Mouse (Mus musculus) limb, embryonic 15.5 days (tissue): ENCODE data around the gene Wnt2b. TPM values are rescaled to one million over a fixed set of nuclear protein-coding genes. Genes with fewer than 3 reads are reported as not detected.

Experiments used
- ATAC-seq: fragments of 200-750 bp; cut with Nextera tagmentation; 2 replicates; pipeline ENCODE4 v1.8.0; 2017; ENCODE audit warnings: low read depth, moderate TSS enrichment; ENCODE audit not compliant: insufficient number of reproducible peaks, low FRiP score, low TSS enrichment
- H3K27ac ChIP-seq: fragments of 300-500 bp; sonication (generic); 2 replicates; pipeline ENCODE4 v1.5.1; 2015; ENCODE audit warnings: moderate library complexity, mild to moderate bottlenecking, inconsistent platforms
- H3K27me3 ChIP-seq: fragments of 300-500 bp; sonication (generic); 2 replicates; pipeline ENCODE4 v1.6.1; 2015; ENCODE audit warnings: inconsistent platforms
- H3K36me3 ChIP-seq: fragments of 300-500 bp; sonication (generic); 2 replicates; pipeline ENCODE4 v1.6.1; 2015; ENCODE audit warnings: inconsistent platforms
- H3K4me1 ChIP-seq: fragments of 300-500 bp; sonication (generic); 2 replicates; pipeline ENCODE4 v1.6.1; 2015; ENCODE audit warnings: inconsistent platforms
- H3K4me2 ChIP-seq: fragments of 300-500 bp; sonication (generic); 2 replicates; pipeline ENCODE4 v1.6.1; 2015; ENCODE audit warnings: mild to moderate bottlenecking, inconsistent platforms
- H3K4me3 ChIP-seq: fragments of 300-500 bp; sonication (generic); 2 replicates; pipeline ENCODE4 v1.5.1; 2015; ENCODE audit warnings: mild to moderate bottlenecking, inconsistent platforms
- H3K9ac ChIP-seq: fragments of 300-500 bp; sonication (generic); 2 replicates; pipeline ENCODE4 v1.6.1; 2015; ENCODE audit warnings: inconsistent platforms
- H3K9me3 ChIP-seq: fragments of 300-500 bp; sonication (generic); 2 replicates; pipeline ENCODE4 v1.6.1; 2016; ENCODE audit warnings: inconsistent platforms
- WGBS: fragments of 180-500 bp; shearing (Covaris S2); methylation state at CpG from one replicate; pipeline ENCODE4 v1.1.7; 2015; 5-methylcytosine and 5-hydroxymethylcytosine counted together
- polyA plus RNA-seq: library from polyadenylated mRNA; unstranded; fragments of >200 nt; fragmentation: Nextera tagmentation; extraction: Ambion mirVana; gene quantifications from 2 replicates; pipeline ENCODE4 v1.2.1, GENCODE M21; 2015

Wnt2b gene
- polyA plus RNA-seq, 1 experiment from 2014 or later = 1.7 TPM

GRCm38 (mm10) chr3:104962866-104963265, 1.1 kb upstream of the Wnt2b start:
- H3K9me3 ChIP-seq = no peaks in the 10 kb centered on the region
- 4% methylated on average over 5 of the region's 5 CpGs for WGBS
- H3K27me3 ChIP-seq = peaks cover 53% of the 10 kb centered on the region
- H3K4me1 ChIP-seq = peaks cover 60% of the 10 kb centered on the region
- H3K4me2 ChIP-seq = 0 out of 2 replicates have a peak overlapping the region, but pooled peaks have one; percentile 90
- H3K36me3 ChIP-seq = no peaks in the 10 kb centered on the region
- peak overlapping the region; percentile 55; the same call in 1 of the 2 replicates for H3K4me3 ChIP-seq
- ATAC-seq = no peak
- no peak overlapping the region for H3K9ac ChIP-seq
- no peak overlapping the region for H3K27ac ChIP-seq

GRCm38 (mm10) chr3:104962141-104962611, 455 bp upstream of the Wnt2b start:
- ATAC-seq = 0 out of 2 replicates have a peak, but pooled peaks have one; percentile 28

DNA sequence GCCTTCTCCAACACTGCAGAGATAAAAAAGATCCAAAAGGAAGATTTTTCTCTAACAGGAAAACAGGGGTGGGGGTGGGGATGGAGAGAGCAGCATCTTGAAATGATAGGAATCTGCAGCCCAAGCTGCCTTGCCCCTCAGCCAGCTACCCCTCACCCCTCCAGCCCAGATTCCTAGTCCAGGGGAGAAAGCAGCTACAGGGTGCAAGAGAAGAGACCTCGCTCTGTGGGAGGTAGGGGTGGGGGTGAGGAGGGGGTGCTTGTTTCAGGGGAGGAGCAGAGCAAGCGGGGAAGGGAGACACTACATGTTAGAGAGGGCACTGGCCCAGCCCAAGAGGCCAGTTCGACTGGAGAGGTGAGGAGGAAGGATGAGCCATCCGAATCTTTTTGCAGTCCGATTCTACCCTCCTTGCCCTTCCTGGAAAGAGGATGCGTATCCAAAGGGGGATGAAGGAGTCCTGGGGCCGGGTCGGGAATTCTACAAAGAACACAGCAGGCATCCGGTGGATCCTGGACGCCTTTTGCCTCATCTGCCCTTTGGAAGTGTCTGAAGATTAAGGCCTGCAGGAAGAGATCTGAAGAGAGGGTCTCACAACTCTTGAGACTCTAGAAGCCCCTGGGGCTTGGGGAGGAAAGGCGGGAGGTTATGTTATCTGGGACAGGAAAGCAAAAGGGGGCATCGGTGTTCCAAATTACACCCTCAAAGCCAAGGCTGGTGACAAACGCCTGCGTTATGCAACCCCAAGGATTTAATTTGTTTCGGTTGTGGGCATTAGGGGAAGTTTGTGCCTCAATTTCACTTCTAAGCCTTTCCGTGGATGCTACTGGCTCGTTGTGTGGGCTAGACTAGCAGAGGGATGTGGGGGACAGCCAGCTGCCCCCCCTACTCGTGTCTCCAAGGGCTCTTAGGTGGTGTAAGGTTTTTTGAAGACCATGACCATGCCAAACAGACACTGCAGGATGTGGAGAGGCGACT, 1.4 kb downstream of the Wnt2b start:
- Histone ChIP-seq H3K4me3 (peak overlapping the region; percentile 55), H3K9me3 (no peaks in the 10 kb centered on the region), H3K27me3 (peaks cover 53% of the 10 kb centered on the region), H3K4me1 (peaks cover 51% of the 10 kb centered on the region), H3K36me3 (no peaks in the 10 kb centered on the region), H3K4me2 (peak overlapping the region; percentile 90), H3K27ac (no peak overlapping the region), H3K9ac (no peak overlapping the region)
- WGBS = 15% methylated on average over 19 of the region's 19 CpGs
- ATAC-seq = no peak

More at GRCm38 (mm10) chr3:104962141-104962611, 455 bp upstream of the Wnt2b start:
- no peaks in the 10 kb centered on the region for H3K36me3 ChIP-seq
- no peaks in the 10 kb centered on the region for H3K9me3 ChIP-seq
- H3K9ac ChIP-seq = peak overlapping the region; percentile 29; the same call in 1 of the 2 replicates
- H3K4me2 ChIP-seq = peak overlapping the region; percentile 90
- H3K4me3 ChIP-seq = peak overlapping the region; percentile 55
- H3K27ac ChIP-seq = no peak overlapping the region
- H3K27me3 ChIP-seq = peaks cover 53% of the 10 kb centered on the region
- WGBS = under 1% methylated on average over 31 of the region's 31 CpGs
- peaks cover 60% of the 10 kb centered on the region for H3K4me1 ChIP-seq

DNA sequence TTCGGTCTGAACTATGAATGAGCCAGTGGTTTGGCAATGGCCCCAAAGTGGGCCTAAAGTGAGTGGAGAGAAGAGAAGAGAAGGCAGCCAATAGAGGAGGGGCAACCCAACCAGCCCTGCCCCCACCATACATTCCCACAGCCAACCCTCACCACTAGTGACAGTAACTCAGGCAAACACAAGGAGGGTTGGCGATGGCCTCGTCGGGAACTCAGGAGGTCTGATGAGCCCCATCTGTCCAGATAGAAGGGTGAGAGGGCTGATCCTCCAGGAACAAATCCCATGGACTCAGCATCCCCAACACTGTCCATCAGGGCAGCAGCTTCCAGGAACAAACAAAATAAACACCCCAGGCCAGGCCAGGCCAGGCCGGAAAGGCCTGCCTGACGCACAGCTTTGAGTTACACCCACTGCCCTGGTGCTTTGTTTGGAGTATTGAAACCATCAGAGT, 5.6 kb downstream of the Wnt2b start:
- no peak overlapping the region for H3K9ac ChIP-seq
- peaks cover 13% of the 10 kb centered on the region for H3K4me1 ChIP-seq
- H3K4me2 ChIP-seq = no peak overlapping the region
- peaks cover 29% of the 10 kb centered on the region for H3K27me3 ChIP-seq
- no peaks in the 10 kb centered on the region for H3K9me3 ChIP-seq
- 68% methylated on average over 6 of the region's 6 CpGs for WGBS
- no peak for ATAC-seq
- H3K27ac ChIP-seq = no peak overlapping the region
- H3K36me3 ChIP-seq = peaks cover 28% of the 10 kb centered on the region
- no peak overlapping the region for H3K4me3 ChIP-seq

GRCm38 (mm10) chr3:104954551-104954950, 7.2 kb downstream of the Wnt2b start:
- Histone ChIP-seq H3K4me1 (no peaks in the 10 kb centered on the region), H3K9me3 (no peaks in the 10 kb centered on the region), H3K9ac (no peak overlapping the region), H3K4me2 (no peak overlapping the region), H3K27ac (no peak overlapping the region), H3K27me3 (peaks cover 13% of the 10 kb centered on the region), H3K36me3 (peaks cover 38% of the 10 kb centered on the region), H3K4me3 (no peak overlapping the region)
- 96% methylated on average over 15 of the region's 15 CpGs for WGBS
- no peak for ATAC-seq

DNA sequence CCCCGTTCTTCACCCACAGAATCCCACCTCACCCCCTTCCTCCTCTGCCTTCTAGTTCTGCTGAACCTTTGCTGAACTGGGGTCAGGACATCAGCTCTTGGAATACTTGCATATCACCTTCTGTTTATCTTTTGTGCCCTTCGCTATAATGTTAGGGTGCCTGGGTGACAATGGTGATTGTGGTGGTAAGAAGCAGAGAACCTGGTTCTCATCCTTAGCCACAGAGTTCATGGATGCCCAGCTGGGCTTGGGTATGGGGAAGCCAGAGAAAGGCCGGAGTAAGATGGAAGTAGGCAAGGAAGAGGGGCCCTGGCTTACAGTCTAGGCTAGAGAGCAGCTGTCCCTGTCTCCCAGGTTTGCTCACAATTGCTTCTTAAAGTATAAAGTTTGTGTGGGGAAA, 7.6 kb downstream of the Wnt2b start:
- H3K36me3 ChIP-seq = peaks cover 38% of the 10 kb centered on the region
- H3K4me3 ChIP-seq = no peak overlapping the region
- WGBS = 90% methylated on average over 3 of the region's 3 CpGs
- H3K4me1 ChIP-seq = no peaks in the 10 kb centered on the region
- H3K9ac ChIP-seq = no peak overlapping the region
- no peak for ATAC-seq
- no peak overlapping the region for H3K4me2 ChIP-seq
- H3K27ac ChIP-seq = no peak overlapping the region
- H3K9me3 ChIP-seq = no peaks in the 10 kb centered on the region
- peaks cover 10% of the 10 kb centered on the region for H3K27me3 ChIP-seq

DNA sequence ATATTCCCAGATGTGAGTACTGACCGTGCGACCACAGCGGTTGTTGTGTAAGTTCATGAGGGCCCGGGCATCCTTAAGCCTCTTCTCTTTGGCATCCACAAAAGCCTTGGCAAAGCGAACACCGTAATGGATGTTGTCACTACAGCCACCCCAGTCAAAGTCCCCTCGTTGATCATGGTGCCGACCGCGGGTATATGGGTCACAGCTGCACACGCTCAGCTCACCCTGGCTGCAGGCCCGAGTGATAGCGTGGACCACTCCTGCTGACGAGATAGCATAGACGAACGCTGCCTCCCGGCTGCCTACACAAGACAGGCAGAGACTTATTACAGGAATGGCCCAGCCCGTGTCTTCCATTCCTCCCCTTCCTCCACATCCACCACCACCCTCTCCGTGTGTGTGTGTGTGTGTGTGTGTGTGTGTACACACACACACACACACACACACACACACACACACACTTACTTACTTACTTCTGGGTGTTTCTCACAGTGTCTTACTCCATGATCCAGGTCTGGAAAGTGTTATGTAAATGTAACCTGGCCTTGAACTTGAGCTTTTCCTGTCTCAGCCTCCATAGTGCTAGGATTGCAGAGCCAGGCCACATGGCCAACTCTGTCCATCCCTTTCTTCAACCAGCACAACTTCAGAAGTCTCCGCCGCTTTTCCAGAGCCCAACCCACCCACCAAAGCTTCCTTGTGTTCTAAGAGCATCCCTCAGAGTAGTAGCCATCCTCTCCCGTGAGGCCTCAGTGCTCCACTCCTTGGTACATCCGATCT, 8.6 kb downstream of the Wnt2b start:
- Histone ChIP-seq H3K27me3 (no peaks in the 10 kb centered on the region), H3K27ac (no peak overlapping the region), H3K9me3 (no peaks in the 10 kb centered on the region), H3K9ac (no peak overlapping the region), H3K4me3 (no peak overlapping the region), H3K4me2 (no peak overlapping the region), H3K36me3 (peaks cover 40% of the 10 kb centered on the region), H3K4me1 (no peaks in the 10 kb centered on the region)
- 91% methylated on average over 23 of the region's 23 CpGs for WGBS
- no peak for ATAC-seq

DNA sequence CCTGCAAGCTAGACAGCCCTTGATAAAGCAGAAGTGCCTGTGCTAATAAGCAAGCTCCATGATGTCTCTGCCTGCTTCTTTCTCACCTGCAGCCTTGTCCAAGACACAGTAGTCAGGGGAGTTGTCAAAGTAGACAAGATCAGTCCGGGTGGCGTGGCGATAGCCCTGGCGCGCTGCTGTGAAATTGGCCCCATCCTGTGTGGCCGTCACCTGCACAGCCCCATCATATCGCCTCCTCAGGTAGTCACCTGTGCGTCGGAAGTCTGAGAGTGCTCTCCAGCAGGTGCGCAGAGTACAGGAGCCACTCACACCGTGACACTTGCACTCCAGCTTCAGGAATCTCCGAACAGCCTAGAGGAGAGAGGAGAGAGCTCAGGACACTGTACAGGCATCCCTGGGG, 10.8 kb downstream of the Wnt2b start:
- Histone ChIP-seq H3K4me2 (no peak overlapping the region), H3K4me3 (no peak overlapping the region), H3K9me3 (no peaks in the 10 kb centered on the region), H3K9ac (no peak overlapping the region), H3K36me3 (peaks cover 51% of the 10 kb centered on the region), H3K27me3 (no peaks in the 10 kb centered on the region), H3K4me1 (no peaks in the 10 kb centered on the region), H3K27ac (no peak overlapping the region)
- WGBS = 93% methylated on average over 12 of the region's 12 CpGs
- ATAC-seq = no peak

DNA sequence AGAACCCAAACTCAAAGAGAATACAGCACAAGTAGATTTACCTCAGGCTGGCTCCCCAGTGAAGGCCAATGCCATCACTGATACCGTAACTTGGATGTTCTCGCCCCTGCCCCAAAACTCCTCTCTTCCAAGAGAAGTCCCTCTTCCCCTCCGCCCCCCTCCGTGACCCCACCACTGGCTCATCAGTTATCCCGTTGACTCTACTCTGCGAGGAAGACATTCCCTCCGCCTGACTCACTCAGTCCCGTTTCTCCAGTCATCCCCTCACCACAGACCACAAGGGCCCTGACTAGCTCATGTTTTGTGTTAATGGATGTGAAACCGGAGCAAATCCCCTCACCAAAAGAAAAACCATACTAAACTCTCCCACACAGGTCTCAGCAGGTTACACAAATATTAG, 16.8 kb downstream of the Wnt2b start:
- no peak for ATAC-seq
- peaks cover 11% of the 10 kb centered on the region; the same call in 1 of the 2 replicates for H3K4me1 ChIP-seq
- H3K27me3 ChIP-seq = no peaks in the 10 kb centered on the region
- H3K9me3 ChIP-seq = no peaks in the 10 kb centered on the region
- H3K36me3 ChIP-seq = peaks cover 25% of the 10 kb centered on the region
- H3K4me3 ChIP-seq = no peak overlapping the region
- no peak overlapping the region for H3K4me2 ChIP-seq
- H3K27ac ChIP-seq = no peak overlapping the region
- no peak overlapping the region for H3K9ac ChIP-seq
- 80% methylated on average over 9 of the region's 9 CpGs for WGBS

GRCm38 (mm10) chr3:104943333-104943732, 18.4 kb downstream of the Wnt2b start:
- no peaks in the 10 kb centered on the region for H3K27me3 ChIP-seq
- WGBS = 46% methylated on average over 8 of the region's 8 CpGs
- peaks cover 11% of the 10 kb centered on the region; the same call in 1 of the 2 replicates for H3K4me1 ChIP-seq
- no peak overlapping the region for H3K27ac ChIP-seq
- no peak overlapping the region for H3K4me3 ChIP-seq
- no peaks in the 10 kb centered on the region for H3K9me3 ChIP-seq
- H3K9ac ChIP-seq = no peak overlapping the region
- ATAC-seq = no peak
- H3K4me2 ChIP-seq = no peak overlapping the region
- peaks cover 33% of the 10 kb centered on the region for H3K36me3 ChIP-seq

DNA sequence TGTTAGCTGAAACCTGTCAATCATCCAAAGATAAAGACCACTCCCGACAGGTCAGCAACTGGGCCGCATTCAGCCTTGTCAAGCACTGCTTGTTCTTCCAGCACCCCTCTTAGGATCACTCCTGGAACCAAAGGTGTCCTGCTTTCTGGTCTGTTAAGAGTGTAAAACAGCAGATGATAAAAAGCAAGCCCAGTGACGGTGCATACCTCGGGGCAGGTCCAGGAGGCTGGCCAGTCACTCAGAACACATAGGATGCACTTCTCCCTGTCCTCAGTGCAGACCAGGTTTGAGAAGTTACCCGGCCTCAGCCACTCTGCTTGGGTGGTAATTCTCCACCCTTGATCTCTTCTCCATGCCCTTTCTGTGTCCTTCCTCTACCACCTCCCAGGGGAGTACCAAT, 19.0 kb downstream of the Wnt2b start:
- 55% methylated on average over 5 of the region's 5 CpGs for WGBS
- no peak overlapping the region for H3K27ac ChIP-seq

More for the DNA sequence above, 19.0 kb downstream of the Wnt2b start:
- Histone ChIP-seq H3K36me3 (peaks cover 30% of the 10 kb centered on the region), H3K9me3 (no peaks in the 10 kb centered on the region), H3K4me2 (no peak overlapping the region), H3K4me1 (peaks cover 11% of the 10 kb centered on the region; the same call in 1 of the 2 replicates), H3K27me3 (no peaks in the 10 kb centered on the region), H3K9ac (no peak overlapping the region), H3K4me3 (no peak overlapping the region)
- ATAC-seq = no peak
